Mouse (Mus musculus): ENCODE data around the gene Asic2. TPM values are rescaled to one million over a fixed set of nuclear protein-coding genes. Genes with fewer than 3 reads are reported as not detected.

The Asic2 gene
- total RNA-seq, 1 experiment from 2014 or later: 1.7 TPM

GRCm38 (mm10) chr11:81512434-81512833 lies 455.8 kb downstream of the Asic2 start:
- no peak for DNase-seq

DNA sequence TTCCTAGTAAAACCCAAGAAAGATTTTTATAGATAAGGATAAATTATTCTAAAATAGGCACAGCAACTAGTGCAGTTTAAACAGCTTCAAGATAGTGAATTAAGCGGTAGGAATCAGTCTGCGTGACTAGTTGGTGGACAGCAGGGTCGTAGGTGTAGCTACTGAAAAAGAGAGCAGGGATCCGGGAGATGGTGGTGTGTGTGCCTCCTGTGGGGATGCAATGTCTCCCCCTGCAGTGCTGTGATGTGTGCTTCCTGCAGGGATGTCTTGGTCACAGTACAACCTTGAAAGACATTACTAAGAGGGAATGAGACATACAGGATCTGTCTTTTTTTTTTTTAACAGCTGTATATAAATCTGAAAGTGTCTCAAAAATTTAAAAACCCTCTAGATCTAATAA lies 456.9 kb downstream of the Asic2 start:
- DNase-seq: no peak

DNA sequence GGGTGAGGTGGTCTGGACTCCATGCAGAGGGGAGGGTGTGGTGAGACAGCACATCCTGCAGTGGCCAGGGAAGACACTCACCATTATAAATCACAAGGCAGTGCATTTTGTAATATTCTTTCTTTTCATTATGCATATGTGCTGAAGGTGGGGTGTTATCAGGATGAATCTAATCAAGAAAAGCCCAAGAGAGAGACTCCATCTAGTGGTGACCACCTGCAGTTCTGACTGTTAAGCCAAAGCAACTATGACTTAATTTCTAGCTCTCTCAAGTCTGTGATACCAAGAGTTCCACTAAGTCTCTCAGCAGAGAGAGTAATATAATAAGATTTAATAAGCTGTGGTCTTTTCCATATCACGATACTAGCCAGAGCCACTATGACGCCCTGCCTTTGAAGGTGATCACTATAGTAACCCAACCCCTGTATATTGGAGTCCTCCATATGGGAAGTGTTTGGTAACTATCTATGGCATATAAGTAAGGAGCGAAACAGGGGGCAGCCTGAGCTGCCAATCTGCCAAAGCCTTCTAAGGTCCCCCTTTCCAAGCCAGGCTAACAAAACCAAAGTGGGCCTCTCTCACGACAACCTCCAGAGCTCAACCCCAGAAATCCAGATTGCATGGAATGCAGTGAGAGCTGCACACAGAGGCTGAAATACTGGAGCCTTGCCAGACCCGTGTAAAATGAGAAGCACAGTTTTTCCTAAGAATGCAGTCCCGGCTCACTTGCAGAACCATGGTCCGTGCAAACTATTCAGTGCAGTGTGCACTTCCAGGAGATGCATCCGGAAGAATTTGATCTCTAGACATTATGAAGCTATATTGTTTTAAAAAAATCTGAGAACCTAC lies 459.6 kb downstream of the Asic2 start:
- DNase-seq: no peak

DNA sequence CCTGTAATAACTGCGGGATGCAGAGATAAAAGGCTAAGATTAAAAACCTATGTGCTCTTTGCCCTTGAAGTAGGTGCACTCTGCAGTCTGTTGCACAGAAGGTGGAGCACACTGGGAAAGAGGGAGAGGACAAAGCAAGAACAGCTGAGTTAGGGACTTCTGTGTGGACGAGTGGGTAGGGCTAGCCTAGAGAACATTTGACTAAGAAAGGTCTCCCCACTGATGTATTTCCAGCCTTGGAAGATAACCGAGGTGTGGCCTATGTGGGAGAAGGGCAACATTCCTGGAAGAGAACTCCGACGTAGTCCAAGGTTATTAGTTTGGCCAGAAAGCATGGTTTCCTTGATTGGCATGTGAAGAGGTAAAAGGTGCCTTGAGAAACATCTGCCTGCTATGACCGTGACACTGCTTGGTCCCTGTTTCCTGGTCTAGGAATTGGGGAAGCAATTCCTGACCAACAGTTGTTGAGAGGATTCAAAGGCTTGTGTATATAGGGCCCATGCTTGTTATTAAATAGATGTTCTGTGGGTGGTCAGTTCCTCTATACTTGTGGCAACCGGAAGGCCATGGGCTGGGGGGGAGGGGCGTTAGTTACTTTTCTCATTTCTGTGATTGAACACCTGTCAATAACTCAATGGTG lies 463.3 kb downstream of the Asic2 start:
- DNase-seq: no peak

DNA sequence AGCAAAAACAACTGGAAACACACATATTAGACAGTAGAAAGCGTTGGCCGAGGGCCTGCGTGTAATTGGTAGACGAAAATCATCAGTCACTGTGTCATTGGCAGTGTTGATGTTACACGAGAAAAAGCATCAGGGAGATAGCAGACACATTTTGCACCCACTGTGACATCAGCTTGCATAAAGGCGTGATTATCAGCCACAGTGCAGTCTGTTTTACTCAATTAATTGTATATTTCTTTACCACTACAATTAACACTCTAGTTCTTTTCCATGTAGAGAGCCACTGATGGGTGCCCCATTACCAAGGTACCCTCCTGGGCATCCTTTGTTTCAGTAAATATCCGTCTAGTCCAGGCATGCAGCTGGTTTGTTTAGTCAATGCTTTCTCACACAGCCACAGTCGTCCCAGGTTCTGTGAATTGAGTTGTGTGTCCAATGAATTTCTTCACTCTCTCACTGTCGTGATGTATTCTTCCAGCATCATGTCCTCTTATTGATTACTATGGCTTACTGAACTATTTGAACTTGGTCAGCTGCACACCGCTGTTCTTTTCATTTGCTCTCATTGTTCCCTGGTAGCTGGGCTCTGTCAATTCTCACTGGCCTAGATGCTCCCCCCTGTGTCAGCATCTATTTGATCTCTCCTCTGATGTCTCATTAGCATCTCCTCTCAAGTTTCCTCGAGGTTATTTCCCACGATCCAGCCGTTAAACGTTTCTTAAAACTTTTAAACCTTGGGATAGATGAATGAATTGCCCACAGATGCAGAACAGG lies 466.6 kb downstream of the Asic2 start:
- no peak for DNase-seq

- DNase-seq: no peak
Measured at GRCm38 (mm10) chr11:81498990-81499389, 469.3 kb downstream of the Asic2 start.

DNA sequence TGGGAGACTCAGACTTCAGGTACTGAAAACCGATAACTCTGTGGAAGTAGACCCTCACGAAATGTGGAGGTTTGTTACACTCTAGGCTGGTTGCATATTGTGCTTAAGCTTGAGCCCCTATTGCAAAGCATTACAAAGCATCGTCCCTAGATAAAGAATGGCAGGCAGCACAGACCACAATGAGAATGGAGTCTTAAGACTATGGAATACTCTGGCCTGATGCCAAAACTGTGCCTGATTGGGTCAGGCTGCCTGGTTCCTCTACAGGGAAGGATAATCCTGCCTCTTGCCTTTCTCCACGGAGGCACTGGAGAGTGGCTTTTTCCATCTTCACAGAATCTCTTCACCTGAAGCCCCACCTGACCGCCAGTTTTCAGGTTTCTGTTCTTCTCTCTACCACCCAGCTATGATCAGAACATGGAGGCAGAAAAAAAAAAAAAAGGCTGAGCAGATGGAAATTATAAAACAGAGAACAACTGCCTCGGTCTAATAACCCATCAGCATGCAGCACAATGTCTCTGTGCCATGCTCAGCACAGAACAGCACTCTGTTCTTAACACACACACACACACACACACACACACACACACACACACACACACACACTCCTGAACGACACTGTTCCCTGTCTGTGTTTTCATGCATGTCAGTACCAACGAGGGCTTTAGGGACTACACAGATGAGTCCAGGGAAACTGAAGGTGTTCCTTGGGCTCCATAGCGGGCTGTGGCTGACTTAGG lies 470.4 kb downstream of the Asic2 start:
- DNase-seq: no peak

DNA sequence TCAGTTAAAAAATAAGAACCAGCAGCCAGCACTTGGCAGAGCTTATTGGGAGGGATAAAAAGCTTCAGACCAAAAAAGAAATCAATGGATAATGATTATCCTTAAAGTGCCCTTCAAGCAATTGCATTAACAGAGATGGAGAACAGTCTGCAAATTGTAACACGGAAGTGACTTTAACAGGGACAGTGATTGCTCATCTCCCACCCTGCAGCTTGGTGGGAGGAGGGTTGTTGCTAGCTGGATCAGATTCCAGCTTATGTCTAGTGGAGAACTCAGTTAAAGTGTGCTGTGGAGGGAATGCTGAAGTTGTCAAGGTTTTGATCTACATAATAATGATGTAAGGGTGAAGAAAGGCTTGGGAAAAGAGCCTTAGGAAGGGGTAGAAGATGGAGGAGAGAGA lies 471.8 kb downstream of the Asic2 start:
- no peak for DNase-seq

DNA sequence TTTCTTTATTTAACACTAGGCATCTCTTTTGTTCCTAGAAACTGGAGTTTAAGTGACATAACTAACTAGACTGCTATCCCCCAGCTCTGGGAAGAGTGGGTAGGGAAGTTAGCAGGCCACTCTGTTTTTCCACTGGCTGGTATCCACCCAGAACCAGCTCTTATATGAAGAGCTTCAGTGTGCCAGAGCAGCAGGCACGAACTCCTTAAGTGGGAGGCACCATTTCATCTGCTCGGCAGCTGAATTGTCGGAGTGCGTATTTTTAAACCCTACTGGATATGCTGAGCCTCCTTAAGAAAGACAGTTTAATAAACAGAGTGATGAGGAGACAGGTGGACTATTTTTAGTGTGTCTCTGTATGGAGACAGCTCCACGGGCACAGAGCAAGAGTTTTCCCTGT lies 475.9 kb downstream of the Asic2 start:
- no peak for DNase-seq

DNA sequence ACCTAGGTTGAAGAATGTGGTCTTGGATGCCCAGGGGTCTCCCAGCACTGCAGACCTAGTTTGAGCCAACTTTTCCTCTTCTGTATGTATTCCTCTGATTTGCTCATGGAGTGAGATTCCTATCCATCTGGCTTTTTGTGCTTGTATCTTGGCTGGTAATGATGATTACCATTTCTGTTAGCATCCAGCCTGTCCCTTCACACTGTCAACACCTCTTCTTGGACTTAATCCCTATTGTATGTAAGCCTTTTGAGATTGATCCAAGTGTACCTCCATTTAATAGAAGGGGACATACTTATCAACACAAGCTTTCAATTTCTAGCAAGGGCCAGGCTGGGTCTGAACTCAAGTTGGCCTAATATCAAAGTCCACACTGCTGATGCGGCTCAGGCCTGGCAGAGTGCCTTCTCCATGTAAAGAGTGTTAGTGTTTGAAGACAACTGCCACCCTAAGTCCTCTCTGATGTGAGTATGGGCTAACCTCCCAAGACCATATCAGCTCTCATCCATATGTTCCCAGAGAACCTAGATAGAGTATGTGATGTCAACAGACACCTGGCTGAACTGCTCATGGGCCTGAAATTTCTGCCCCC lies 479.0 kb downstream of the Asic2 start:
- DNase-seq: no peak

GRCm38 (mm10) chr11:81488681-81489080 lies 479.6 kb downstream of the Asic2 start:
- DNase-seq: no peak

- peak; percentile 40 for DNase-seq
Measured at GRCm38 (mm10) chr11:81486265-81486940, 481.9 kb downstream of the Asic2 start.

GRCm38 (mm10) chr11:81481198-81481597 lies 487.1 kb downstream of the Asic2 start:
- peak; percentile 7 for DNase-seq

- peak; percentile 5 for DNase-seq
Measured at GRCm38 (mm10) chr11:81476231-81476630, 492.0 kb downstream of the Asic2 start.

DNA sequence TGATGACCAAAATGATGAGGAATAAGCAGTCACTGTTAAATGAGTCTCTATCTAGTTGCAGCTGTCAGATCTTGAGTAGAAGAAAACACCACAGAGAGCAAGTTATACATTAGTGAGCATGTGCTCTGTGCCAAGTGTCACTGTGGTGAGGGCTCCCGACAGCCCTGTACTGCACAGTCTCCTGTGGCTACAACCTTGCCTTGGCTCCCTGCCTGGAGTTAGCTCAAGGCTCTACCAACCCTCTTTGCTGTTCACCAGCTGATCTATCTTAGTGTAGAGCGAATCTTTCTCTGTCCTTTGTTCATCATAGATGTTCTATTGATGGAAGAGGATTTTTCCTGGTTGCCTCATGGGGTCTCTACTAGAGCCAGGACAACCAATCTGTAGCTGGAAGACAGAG lies 494.1 kb downstream of the Asic2 start:
- no peak for DNase-seq

- peak; percentile 50 for DNase-seq
Measured at GRCm38 (mm10) chr11:81462199-81462598, 506.1 kb downstream of the Asic2 start.

GRCm38 (mm10) chr11:81461748-81462147 lies 506.5 kb downstream of the Asic2 start:
- DNase-seq: no peak

- no peak for DNase-seq
Measured at GRCm38 (mm10) chr11:81454921-81455320, 513.3 kb downstream of the Asic2 start.

DNA sequence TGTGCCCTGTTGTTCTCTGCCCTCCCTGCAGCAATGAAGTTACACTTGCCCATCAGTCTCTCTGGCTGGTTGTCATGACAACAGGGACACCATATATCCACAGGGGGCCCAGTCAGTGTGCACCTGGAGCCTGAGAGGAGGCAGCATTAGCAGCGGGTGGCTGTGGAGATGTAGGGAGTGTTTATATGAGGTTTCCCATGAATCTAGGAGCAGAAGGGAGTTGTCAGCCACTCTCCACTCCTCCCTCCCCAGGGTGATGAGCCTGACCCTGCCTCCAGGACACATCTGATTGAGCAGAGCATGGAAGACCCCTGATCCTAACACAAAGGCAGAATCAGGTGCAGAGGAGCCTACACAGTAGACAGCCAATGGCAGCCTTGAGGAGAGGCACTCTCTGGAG lies 514.1 kb downstream of the Asic2 start:
- DNase-seq: no peak

GRCm38 (mm10) chr11:81449271-81449705 lies 519.0 kb downstream of the Asic2 start:
- DNase-seq: no peak

DNA sequence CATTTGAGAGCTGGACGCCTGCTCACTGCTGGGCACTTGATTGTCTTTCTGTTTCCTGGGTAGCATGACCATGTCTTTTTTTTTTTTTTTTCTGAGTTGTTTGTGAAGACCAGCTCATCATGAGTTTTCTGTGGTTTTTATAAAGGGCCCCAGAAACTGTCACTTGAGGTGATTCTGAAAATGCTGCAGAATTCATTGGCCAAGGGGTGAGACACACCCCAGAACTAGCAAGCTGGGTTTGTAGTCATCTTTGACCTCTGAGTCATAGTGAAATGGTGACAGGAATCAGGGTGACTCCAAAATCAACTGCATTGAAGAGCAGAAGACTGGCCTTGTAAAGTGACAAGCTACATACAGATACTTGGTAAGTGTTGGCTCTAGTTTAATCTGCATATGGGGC lies 521.9 kb downstream of the Asic2 start:
- no peak for DNase-seq
